Mouse (Mus musculus): Measurements from ENCODE around the gene Prr15l.

Prr15l gene

GRCm38 (mm10) chr11:96928088-96928487 is at the start of gene Prr15l:
Prr15l (plus strand) TSS chr11:96928104.
- DNase-seq: no peak

GRCm38 (mm10) chr11:96878715-96879114 is 49.2 kb upstream of the Prr15l start:
- no peak for DNase-seq

- no peak for DNase-seq
These were observed 48.5 kb upstream of the Prr15l start for GRCm38 (mm10) chr11:96879359-96879758.

- DNase-seq: no peak
These were observed 47.6 kb upstream of the Prr15l start for GRCm38 (mm10) chr11:96880296-96880695.

DNA sequence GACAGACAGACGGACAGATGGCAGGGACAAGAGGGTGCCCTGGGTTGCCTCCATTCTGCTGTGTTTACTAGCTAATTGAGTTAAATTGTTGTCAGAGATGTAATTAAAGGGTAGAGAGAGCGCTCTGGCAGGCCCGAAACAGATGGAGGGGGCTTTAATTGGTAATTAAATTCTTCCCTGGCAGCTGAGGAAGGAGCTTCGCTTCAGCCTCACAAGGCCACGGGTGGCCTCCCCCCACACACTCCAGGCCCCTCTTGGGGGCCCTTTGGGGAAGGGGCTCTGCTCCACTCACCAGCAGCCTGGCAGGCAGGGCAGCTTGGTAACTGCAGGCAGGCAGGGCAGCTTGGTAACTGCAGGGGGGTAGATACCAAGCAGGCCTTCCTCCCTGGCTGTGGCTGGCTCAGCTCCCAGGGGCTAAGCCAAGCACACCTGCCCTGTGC is 42.0 kb upstream of the Prr15l start:
- DNase-seq: no peak

DNA sequence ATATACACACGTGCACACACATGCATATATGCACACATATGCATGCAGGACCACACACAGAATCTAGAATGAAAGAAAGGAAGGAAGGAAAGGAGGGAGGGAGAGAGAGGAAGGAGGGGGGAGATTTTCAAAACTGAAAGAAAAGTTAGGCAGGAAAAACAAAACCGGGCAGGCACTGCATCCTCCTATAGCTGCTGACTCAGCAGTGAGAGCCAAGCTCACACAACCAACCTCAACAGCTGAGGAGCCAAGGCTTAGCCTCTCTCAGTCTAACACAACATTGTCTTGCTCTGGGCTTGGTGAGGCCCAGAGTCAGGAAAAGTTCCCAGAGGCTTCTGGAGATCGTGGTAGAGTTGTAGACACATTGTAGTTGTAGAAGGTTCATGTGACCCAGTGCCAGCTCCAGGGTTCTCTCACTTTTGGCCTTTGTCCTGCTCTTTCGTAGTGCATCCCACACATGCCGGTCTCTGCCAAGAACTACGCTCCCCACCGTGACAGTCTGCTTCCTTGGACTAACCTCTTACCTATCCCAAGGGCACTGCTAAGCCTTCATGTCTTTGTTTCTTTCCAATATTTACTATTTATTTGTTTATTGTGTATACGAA is 40.9 kb upstream of the Prr15l start:
- DNase-seq: no peak

- no peak for DNase-seq
These were observed 35.9 kb upstream of the Prr15l start for GRCm38 (mm10) chr11:96891784-96892527.

- no peak for DNase-seq
These were observed 34.6 kb upstream of the Prr15l start for GRCm38 (mm10) chr11:96893203-96893842.

DNA sequence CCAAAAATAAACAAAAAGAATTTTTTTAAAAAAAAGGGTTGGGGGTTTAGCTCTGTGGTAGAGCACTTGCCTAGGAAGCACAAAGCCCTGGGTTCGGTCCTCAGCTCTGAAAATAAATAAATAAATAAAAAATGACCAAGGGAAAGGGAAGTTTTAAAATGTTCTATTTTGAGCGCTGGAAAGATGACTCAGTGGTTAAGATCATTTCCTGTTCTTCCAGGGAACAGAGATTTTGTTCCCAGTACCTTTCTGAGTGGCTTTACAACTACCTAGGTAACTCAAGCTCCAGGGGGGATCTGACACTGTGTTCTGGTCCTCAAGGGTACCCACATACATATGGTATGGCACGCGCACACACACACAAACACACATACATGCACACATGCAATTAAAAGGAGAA is 32.0 kb upstream of the Prr15l start:
- DNase-seq: no peak

DNA sequence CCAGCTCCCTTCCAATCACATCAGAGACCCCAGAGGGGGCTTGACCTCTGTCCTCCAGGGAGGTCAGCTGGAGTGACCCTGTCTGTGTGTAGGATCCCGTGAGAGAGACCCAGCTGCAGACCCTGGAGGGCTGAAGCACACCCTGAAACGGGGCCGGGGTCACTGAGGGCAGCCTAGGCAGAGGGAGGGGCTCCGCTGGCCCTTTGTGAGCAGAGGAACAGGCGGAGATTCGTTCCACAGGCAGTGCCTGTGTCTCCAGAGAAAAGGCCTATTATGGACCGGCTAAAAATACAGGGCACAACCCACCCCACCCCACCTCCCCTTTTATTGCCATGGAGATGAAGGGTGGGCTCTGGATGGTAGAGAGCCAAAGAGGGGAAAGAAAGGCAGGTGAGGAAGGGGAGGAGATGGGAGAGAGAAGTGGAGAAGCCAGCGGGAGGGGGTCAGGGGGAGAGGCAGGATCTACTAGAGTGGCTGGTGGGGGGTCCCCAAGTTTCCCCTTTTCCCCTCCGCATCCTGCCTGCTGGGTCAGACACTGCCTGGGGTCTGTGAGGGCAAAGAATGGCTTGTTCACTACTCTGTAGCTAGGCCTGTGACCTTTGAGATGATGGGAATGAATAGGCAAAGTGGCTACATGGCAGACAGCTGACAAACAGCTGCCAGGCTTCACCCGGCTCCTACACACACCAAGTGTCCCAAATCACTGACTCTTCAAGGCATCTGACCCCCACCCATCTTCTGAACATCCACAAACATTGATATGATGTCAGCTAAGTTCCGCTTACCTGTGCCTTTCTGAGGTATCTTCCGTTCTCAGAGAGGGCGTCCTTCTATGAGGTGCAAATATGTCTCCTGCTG is 28.2 kb upstream of the Prr15l start:
- no peak for DNase-seq

GRCm38 (mm10) chr11:96901332-96901731 is 26.6 kb upstream of the Prr15l start:
- DNase-seq: no peak

DNA sequence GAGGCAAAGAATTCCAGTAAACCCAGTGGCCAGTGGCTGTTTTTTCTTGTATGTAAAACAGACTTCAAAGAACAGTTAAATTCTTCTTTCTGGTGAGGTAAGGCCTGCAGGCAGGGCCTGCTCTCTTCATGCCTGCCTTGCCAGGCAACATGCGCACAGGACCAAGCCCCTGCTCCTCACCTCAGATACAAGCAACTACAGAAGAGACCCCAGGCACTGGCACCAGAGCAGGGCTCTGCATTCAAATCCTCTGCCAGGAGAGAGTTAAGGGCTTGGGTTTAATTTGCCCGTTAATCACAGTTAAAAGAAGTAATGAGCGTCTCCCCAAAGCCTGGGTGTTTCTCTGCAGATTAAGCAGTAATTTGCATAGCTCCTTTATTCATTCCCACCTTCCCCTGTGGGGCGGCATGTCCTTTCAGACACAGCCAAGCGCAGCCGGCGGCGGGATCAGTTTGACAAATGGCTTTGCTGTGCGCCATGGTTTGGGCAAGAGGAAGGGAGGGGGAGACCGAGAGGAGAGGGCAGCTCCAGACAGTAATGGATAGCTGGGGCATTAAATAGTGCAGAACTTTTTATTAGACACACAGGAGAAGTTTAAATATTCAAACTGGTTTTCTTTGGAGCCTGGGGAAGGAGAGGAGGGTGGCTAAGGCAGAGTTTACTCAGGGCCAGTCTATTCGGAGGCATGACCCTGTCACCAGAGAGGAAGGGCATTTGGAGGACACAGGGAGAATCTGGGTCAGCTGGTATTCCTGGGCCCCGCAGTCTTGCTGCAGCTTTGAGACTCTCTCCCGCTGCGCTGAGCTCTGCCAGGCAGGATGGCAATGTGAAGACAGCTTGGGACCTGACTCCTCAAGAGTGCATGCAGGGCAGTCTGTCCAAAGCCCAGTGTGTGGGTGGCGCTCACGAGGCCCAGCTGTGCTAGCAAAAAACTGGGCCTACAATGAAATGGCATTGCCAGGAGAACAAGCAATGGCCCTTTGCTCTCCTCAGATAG is 25.0 kb upstream of the Prr15l start:
- peak; percentile 23 for DNase-seq

DNA sequence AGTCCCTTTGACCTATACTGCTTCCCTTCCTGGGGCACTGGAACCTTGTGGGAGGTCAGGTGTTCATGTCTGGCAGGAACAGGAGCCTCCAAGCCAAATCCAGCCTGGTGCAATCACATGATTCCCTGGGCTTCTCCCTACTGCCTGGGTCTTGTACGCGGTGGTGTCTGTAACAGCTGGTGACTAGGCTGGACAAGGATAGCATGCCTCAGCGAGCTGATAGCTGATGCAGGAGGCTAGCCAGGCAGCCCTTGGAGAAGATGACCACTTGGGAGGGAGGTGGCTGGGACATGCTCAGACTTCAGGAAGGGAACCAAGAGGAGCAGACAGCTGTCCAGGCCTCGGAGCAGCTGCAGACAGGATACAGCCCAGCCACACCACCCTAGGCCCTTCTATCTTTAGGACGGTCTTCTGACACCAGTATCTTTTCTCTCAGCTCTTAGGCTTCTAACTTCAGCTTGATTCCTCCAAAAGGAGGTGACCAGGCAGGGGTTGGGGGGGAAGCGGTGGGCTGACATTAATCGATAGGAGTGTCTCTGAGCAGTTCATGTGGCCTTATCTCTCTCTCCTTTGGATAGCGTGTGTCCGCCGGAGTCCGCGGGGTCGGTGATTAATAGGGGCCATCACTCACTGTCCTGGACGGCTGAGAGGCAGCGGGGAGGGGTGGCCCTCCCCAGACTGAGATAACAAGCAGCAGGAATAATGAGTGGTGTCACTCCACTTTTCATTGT is 21.3 kb upstream of the Prr15l start:
- DNase-seq: no peak

DNA sequence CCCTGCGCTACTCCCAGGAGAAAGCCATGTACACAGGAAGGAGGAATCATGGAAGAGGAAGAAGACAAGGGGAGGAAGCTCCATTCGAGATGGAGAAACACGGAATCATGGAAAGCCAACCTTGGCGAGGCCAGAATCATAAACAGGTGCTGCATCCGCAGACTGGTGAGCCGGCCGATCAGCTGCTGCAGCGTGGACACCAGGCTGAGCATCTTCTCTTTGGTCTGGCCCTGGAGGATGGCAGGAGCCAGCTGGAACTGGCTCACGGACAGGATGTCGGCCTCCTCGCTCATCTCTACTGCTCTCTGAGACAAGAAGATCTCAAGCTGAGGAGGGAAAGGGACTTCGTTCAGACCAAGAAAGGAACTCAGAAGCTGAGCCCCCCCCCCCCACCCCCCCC is 19.3 kb upstream of the Prr15l start:
- DNase-seq: no peak

DNA sequence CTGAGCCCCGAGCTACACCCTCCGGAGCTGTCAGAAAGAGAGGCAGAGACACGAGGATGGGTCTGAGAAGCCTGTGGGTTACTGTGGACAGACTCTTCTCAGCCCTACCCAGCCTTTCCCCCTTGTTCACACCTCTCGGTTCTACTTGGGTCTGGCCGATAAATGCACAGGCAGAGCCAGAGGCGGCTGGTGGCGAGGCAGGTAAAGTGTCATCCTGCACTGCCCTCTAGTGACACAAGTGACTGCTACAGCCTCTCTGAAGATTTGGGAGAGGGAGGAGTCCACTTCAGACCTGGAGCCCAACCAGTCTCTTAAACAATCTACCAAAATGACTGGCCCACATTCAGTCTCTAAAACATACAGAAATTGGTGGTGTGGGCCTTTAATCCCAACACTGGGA is 17.9 kb upstream of the Prr15l start:
- DNase-seq: peak; percentile 82

DNA sequence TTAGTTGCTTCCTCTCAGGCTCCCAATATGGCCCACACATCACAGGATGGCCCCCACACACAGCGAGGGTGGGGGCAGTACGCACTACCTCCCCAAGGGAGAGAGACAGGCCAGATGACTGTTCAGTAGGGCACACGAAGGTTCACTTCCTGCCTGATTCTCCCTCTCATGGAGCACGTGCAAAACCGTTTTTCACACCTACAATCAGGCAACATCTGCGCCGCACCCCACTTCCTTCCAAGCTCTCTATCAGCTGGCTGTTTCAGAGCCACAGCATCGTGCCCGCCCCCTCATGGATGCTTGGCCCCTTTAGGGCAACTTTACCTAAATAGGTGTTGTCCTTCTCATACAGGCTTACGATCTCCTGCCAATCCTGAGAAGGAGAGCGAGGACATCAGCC is 15.2 kb upstream of the Prr15l start:
- no peak for DNase-seq

DNA sequence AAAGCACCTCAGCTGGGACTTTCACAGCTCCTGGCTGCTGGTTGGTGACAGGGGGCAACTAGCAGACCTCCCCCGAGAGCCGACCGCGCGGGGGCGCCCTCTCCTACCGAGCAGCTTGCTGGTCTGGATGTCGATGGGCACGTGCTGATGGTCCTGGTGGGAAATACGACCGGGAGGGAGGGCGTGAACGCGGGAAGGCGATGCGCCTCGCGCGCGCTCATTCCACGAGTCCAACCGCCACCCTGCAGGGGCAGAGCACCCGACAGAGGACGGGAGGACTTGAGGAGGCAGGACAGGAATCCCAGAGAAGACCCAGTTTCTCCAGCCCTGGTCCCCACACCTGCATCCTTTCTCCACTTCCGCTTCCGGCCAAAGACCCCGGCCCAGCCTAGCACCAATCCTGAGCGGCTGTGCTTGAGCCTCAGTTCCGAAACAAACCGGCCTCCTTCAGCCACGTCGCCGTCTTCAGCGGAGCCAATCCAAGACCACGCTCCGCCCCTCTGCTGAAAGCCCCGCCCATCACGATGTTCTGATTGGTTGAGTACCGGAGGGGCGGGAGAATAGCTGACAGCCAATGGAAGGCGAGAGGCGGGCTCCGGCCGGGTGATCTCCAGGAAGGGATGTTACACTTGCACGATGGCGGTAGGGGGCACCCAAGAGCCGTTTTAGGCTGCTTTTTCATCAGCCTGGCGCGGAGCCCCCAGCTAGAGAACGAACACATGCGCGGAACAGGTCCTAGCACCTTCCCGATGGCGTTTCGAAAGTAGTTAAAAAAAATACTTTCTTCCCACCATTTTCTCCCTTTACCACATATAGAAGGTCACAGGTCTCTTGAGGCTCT is 11.6 kb upstream of the Prr15l start, which contains the start of gene Cdk5rap3:
Cdk5rap3 (minus strand) TSS at position 453 of the 841 bp plus-strand sequence.
- peak; percentile 99 for DNase-seq

DNA sequence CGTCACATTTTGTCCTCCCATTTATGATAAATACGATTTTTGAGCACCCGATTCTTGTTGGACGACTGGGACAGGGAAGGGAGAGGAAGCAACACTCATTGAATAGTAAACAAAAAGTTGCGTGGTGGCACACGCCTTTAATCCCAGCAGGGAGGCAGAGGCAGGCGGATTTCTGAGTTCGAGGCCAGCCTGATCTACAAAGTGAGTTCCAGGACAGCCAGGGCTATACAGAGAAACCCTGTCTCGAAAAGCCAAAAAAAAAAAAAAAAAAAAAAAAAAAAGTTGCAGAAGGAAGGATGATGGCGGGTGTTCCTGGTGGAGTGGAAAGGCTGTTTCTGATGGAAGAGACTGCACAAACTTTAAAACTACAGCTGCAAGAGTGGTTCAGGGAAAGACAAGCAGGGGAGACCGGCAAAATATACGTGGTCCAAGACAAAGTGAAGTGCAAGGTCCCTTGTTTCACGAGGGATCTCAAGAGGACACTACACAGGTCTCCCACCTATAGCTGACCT is 11.0 kb upstream of the Prr15l start:
- no peak for DNase-seq

GRCm38 (mm10) chr11:96917415-96917814 is 10.5 kb upstream of the Prr15l start:
- no peak for DNase-seq

DNA sequence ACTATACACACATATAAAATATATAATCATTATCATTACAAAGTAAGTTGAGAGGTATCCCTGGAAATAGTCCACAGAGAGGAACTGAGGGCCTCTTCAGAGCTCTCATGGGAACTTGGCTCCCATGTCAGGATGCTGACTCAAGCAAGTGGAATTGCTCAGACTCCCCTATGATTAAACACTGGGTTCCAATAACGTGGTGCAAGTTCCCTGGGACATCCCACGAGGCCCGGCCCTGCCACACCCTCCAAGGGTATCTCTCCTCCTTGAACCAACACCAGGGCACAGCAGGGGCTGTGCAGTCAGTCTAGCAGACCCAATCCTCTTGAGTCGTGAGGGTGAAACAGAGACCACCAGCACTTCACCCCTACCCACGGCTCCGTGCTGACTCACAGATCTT is 8.9 kb upstream of the Prr15l start:
- DNase-seq: no peak
